Mouse (Mus musculus): ENCODE results near the gene Eif3f. TPM values are rescaled to one million over a fixed set of nuclear protein-coding genes. Genes with fewer than 3 reads are reported as not detected.

Gene Eif3f
- polyA plus RNA-seq, 1 experiment from 2014 or later: 78.2 TPM

DNA sequence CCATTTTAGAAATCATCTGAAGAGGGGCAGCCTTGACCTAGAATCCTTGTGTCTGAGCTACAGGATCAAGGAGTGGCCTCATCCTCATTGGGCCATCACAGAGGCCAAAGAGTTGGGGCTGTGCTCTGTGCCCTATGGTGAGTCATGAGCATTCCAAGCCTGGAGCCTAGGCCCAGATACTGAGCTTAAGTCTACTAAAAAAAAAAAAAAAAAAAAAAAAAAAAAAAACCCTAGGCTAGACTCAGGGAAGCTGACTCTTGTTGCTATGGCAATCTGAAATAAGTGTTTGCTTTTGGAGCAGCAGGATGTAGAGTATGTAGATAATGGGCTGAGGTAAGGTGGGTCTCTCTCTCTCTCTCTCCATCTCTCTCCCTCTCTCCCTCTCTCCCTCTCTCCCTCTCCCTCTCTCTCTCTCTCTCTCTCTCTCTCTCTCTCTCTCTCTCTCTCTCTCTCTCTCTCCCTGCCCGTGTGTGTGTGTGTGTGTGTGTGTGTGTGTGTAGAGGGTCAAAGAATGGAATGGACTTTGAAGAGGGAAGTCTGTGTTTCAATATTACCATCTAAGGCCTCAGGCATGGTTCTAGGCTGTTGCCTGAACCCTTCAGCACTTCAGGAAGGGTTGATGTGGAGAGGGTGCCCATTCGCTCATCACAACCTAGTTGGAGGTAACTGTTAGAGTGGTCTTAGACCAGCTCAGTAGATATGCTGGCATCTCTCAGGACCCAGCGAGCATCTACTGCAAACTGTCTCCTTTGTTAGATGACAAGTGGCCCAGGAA is 51.9 kb downstream of the Eif3f start:
- no peaks in the 10 kb centered on the region for H3K27me3 ChIP-seq
- H3K9ac ChIP-seq (replicated peaks): no peak overlapping the region
- WGBS: 84% methylated on average over 2 of the region's 3 CpGs
- no peak overlapping the region for H3K27ac ChIP-seq
- no peak overlapping the region for H3K4me2 ChIP-seq (replicated peaks)
- H3K9me3 ChIP-seq: no peaks in the 10 kb centered on the region
- no peaks in the 10 kb centered on the region for H3K36me3 ChIP-seq
- no peaks in the 10 kb centered on the region for H3K4me1 ChIP-seq (replicated peaks)
- ATAC-seq: no peak
- no peak overlapping the region for H3K4me3 ChIP-seq (replicated peaks)

DNA sequence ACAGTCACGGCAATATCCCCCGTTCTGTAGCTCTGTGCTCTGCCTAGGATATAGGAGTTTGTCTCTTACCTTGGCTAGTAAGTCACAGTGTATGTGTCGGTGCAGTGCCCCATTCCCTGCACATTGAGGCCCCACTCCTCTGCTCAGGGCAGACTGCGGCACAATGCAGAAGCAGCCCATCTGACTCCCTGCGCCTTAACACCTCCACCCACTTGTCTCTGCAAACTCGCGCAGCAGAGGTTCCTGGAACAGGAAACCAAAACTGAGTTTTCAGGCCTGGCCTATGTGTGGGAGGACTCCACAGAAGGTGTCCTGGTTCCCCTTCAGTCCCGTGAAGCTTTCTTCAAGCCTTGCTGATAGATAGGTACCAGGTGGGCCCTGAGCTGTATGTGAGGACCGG is 57.0 kb downstream of the Eif3f start:
- Histone ChIP-seq H3K9ac (replicated peaks) (no peak overlapping the region), H3K27ac (no peak overlapping the region), H3K27me3 (no peaks in the 10 kb centered on the region), H3K36me3 (no peaks in the 10 kb centered on the region), H3K4me3 (replicated peaks) (no peak overlapping the region), H3K4me1 (replicated peaks) (no peaks in the 10 kb centered on the region), H3K9me3 (no peaks in the 10 kb centered on the region), H3K4me2 (replicated peaks) (no peak overlapping the region)
- 86% methylated on average over 9 of the region's 9 CpGs for WGBS
- ATAC-seq: no peak

Other genes starting within 250 kb of the Eif3f start
- gene Olfr512, start 221.1 kb upstream of the Eif3f start, polyA plus RNA-seq (2015; fragmentation: Nextera tagmentation; extraction: Ambion mirVana): not detected in 2 replicates
- not detected in 2 replicates for gene Olfr513, start 183.4 kb upstream of the Eif3f start, polyA plus RNA-seq (2015; fragmentation: Nextera tagmentation; extraction: Ambion mirVana)
- not detected in 2 replicates for gene Olfr514, start 108.4 kb upstream of the Eif3f start, polyA plus RNA-seq (2015; fragmentation: Nextera tagmentation; extraction: Ambion mirVana)
- not detected in 2 replicates for gene Olfr516, start 83.9 kb upstream of the Eif3f start, polyA plus RNA-seq (2015; fragmentation: Nextera tagmentation; extraction: Ambion mirVana)
- not detected in 2 replicates for gene Olfr517, start 62.0 kb upstream of the Eif3f start, polyA plus RNA-seq (2015; fragmentation: Nextera tagmentation; extraction: Ambion mirVana)
- gene Olfr518, start 49.4 kb upstream of the Eif3f start, polyA plus RNA-seq (2015; fragmentation: Nextera tagmentation; extraction: Ambion mirVana): not detected in 2 replicates
- not detected in 2 replicates for gene Olfr519, start 40.0 kb upstream of the Eif3f start, polyA plus RNA-seq (2015; fragmentation: Nextera tagmentation; extraction: Ambion mirVana)
- gene Nlrp10, start 4.2 kb upstream of the Eif3f start, polyA plus RNA-seq (2015; fragmentation: Nextera tagmentation; extraction: Ambion mirVana): not detected in 2 replicates
- gene Tub, start 15.9 kb downstream of the Eif3f start, polyA plus RNA-seq (2015; fragmentation: Nextera tagmentation; extraction: Ambion mirVana): 37.9 and 40.9 TPM in 2 replicates
- gene Ric3, start 148.9 kb downstream of the Eif3f start, polyA plus RNA-seq (2015; fragmentation: Nextera tagmentation; extraction: Ambion mirVana): 30.6 and 34.0 TPM in 2 replicates
- gene Lmo1, start 240.8 kb downstream of the Eif3f start, polyA plus RNA-seq (2015; fragmentation: Nextera tagmentation; extraction: Ambion mirVana): 95.3 and 121 TPM in 2 replicates

Data from midbrain, embryonic 13.5 days (tissue).